Mouse (Mus musculus): ENCODE data around the gene Lyzl4.

GRCm38 (mm10) chr9:121553643-121554042 is 88.3 kb downstream of the Lyzl4 start:
- no peak for TF ChIP-seq POLR2A (IDR thresholded peaks at IDR 0.05; ENCODE audit: low read depth, low read length)
- no peak for TF ChIP-seq CTCF (IDR thresholded peaks at IDR 0.05; ENCODE audit: extremely low read depth, insufficient read length, insufficient replicate concordance, low read depth, low read length)
